Mouse (Mus musculus) lung, postnatal 4 days (tissue): ENCODE measurements around the gene Hmgb1.

Experiments
- DNase-seq, 2 experiments: peaks; one replicate each; pipeline ENCODE4 v3.0.0; 2021

Gene Hmgb1

GRCm38 (mm10) chr5:149016261-149016660, 168.0 kb downstream of the Hmgb1 start:
- DNase-seq, result no peak

GRCm38 (mm10) chr5:149015335-149016201, 168.7 kb downstream of the Hmgb1 start:
- DNase-seq, result no peak

- no peak for DNase-seq
Observed at GRCm38 (mm10) chr5:149014600-149015268, 169.6 kb downstream of the Hmgb1 start.

DNA sequence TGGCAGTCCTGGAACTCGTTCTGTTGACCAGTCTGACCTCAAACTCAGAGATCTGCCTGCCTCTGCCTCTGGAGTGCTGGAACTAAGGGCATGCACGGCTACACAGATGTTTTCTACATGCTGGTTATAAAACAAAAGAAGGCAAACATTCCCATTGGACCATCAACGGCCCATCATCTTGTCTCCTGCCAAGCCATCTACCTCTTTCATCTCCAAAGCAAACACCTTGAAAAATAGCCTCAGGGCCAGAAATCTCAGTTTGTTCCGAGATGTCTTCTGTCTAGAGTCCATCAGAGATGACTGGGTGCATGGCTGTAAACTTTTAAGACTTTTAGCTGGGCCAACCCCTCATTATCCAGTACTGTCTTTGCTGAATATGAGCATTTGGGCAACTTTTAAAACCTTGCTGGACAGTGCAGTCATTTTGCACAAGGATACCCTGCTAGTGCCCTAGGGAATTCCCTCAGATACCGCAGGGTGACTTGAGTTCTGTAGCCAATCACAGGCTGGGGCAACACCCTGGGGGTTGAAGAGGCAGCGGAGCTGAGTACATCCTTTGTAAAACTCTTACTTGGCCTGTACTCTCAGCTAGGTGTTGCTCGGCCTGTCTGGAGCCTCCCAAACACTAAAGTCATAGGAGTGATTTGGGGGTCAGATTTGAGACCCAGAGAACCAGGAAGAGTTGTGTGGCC, 170.3 kb downstream of the Hmgb1 start:
- DNase-seq, result no peak

DNA sequence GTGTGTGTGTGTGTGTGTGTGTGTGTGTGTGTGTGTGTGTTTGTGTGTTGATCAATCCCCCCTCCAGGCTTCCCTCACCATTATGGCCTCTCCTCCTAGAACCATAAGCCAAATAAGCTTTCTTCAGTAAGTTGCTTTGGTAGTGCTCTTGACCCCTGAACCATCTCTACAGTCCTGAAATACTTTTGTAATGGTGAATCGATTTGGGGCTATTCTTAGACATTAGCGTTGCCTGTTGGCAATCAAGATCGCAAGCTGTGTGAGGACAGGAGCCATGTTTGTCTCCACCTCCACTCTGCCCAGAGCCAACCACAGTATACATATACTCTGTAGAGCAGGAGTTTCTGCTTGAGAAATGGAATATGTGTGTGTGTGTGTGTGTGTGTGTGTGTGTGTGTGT, 175.2 kb downstream of the Hmgb1 start:
- DNase-seq, result no peak

DNA sequence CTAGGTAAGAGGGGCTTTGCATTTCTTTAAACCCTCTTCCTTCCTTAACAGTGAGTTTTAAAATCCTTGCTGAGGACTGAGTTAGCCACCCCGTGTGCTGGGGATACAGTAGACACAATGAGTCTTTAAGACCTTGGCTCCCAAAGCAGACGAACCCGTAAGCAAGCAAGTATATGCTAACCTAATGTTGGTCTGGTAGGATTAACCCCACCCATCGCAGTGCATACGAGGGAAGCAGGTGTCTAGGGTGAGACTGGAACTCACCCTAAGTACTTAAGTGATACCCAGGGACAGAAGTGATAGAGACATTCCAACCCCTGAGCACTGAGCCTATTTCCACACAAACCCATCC, 177.0 kb downstream of the Hmgb1 start:
- no peak for DNase-seq

- DNase-seq, result peak; percentile 99 to 100
Observed at GRCm38 (mm10) chr5:149006362-149007294, 177.7 kb downstream of the Hmgb1 start.

DNA sequence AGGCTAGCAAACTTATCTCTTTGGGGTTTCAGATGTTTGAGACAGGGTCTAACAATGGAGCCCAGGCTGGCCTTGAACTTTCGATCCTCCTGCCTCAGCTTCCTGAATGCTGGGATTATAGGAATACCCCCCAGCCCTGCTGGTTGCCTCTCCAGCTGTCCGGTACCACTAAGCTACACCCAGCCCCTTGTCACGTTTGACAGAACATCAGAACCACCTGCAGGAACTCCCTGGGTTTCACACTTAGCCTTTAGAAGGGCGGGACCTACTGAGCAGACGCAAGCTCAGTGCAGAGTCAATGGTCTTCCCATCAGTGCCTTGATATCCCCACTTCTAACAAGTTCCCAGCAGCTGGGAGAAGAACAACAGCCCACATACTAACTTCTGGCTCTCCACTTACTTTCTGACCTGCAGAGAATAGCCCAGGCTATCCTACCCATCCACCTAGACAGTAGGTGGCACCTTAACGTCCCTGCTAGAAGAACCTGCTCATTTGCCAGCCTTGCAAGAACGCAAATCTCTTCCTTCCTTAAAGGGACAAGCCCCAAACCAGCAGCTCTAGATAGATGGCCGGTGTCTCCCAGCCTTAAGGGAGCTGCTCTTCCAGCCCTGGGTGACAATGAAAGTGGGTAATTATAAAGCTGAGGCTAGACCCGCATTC, 178.5 kb downstream of the Hmgb1 start:
- no peak for DNase-seq

DNA sequence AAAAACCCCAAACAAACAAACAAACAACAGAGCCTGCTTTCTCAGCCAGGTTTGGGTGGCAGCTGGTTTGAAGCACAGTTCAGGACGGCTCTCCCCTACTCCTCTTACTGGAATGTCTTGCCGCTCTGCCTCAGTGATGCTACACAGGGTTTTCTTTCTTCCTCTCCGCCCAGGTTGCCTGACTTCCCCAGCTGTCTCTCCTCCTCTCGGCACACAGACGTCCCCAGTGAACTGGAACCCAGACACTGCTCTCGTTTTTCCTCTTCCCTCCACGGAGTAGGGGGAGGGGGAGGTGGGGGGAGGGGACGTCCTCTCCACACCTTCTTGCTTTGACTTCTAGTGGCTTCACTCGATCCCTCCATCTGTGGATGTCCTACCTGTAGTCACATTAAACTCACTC, 179.2 kb downstream of the Hmgb1 start:
- DNase-seq, result no peak

- DNase-seq, result no peak
Observed at GRCm38 (mm10) chr5:149003137-149003536, 181.2 kb downstream of the Hmgb1 start.

DNA sequence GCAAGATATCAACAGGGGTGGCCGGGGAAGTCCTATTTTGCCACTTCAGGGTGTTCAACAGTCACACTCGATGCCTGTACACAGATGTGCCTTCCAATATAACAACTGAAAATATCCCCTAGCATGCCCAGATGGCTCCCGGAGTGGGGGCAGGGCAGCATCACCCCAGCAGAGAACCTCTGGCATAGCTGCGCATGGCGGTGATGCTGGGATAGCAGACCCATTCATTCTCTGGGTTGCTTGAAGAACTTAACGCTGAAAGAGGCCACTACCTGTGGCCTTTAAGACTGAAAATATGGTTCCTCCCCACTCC, 181.5 kb downstream of the Hmgb1 start:
- no peak for DNase-seq

GRCm38 (mm10) chr5:149002034-149002802, 182.1 kb downstream of the Hmgb1 start:
- DNase-seq, result no peak

DNA sequence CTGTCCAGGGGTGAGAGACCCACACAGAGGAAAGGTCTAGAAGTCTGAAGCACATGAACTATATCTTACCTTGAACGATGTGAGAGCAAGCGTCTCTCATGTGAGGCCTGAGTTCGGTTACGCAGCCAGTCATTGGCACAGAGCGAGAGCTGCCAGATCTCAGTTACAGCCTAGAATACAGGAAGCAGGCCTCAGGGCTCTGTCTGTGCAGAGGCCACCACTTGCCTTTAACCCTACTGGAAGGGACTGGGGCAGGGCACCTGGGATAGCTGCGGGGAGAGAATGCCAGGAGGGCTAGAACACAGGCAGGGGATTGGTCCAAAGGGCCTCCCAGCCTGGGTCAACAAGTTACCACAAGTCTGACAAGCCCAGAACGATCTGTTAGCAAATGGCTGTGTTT, 184.5 kb downstream of the Hmgb1 start:
- DNase-seq, result no peak

GRCm38 (mm10) chr5:148998512-148998911, 185.8 kb downstream of the Hmgb1 start:
- no peak for DNase-seq

GRCm38 (mm10) chr5:148996709-148997037, 187.6 kb downstream of the Hmgb1 start:
- DNase-seq, result no peak
